Mouse (Mus musculus): ENCODE measurements at regions not wholly inside any gene's neighbourhood (a gene's known extent, or its start where the extent isn't known, plus 50 kb on each side); places are given as distances from the start of the nearest gene placed in this dataset.

- TF ChIP-seq POLR2A (IDR thresholded peaks at IDR 0.05; ENCODE audit: insufficient read depth, low read depth, low read length) (no peak), CTCF (IDR thresholded peaks at IDR 0.05; ENCODE audit: insufficient read depth, low read depth, low read length) (0 out of 2 replicates have a peak, but pooled peaks have one; percentile 33)
Observed at GRCm38 (mm10) chr12:27059885-27060284, 282.5 kb downstream of the Sox11 start.
